Mouse (Mus musculus): Measurements from ENCODE around the gene Krt86. TPM values are rescaled to one million over a fixed set of nuclear protein-coding genes. Genes with fewer than 3 reads are reported as not detected.

The Krt86 gene
- polyA plus RNA-seq (2015; fragmentation: Nextera tagmentation; extraction: Ambion mirVana): 0.17 TPM in 1 of 2 replicates, not detected in the other

GRCm38 (mm10) chr15:101472952-101473528 lies at the start of gene Krt86:
Gene Krt86, plus strand, starts transcription at chr15:101473478.
- Histone ChIP-seq H3K36me3 (replicated peaks) (no peaks in the 10 kb centered on the region), H3K4me3 (no peak within 1 kb of the TSS), H3K9ac (no peak within 1 kb of the TSS), H3K27me3 (replicated peaks) (no peaks in the 10 kb centered on the region), H3K4me1 (no peaks in the 10 kb centered on the region), H3K27ac (no peak within 1 kb of the TSS), H3K9me3 (no peaks in the 10 kb centered on the region), H3K4me2 (no peak within 1 kb of the TSS)
- WGBS: 42% methylated on average over 10 of the region's 10 CpGs
- ATAC-seq (replicated peaks): no peak

DNA sequence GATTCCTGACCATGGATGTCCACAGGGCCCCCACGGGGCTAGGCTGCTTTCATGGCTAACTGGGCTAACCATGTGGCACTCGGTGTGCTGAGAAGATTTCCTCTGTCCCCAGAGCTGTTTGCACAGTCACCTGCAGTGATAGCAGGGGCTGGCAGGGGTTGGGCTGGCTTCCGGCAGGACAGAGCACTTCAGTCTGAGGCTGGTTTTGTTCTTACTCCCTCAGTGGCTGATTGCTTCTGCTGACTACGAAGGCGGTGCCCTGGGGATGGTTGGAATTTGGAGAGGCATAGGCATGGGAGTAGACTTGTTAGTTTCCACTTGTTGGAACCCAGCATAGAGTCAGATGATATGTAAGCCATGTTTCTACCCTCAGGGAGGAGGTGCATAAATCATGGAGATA lies 48.4 kb upstream of the Krt86 start:
- H3K36me3 ChIP-seq (replicated peaks): no peaks in the 10 kb centered on the region
- no peak overlapping the region for H3K4me3 ChIP-seq
- no peak overlapping the region for H3K27ac ChIP-seq
- H3K27me3 ChIP-seq (replicated peaks): no peaks in the 10 kb centered on the region
- no peaks in the 10 kb centered on the region for H3K9me3 ChIP-seq
- no peaks in the 10 kb centered on the region for H3K4me1 ChIP-seq
- no peak overlapping the region for H3K9ac ChIP-seq
- ATAC-seq (replicated peaks): no peak
- H3K4me2 ChIP-seq: no peak overlapping the region
- WGBS: 30% methylated on average over 5 of the region's 5 CpGs

DNA sequence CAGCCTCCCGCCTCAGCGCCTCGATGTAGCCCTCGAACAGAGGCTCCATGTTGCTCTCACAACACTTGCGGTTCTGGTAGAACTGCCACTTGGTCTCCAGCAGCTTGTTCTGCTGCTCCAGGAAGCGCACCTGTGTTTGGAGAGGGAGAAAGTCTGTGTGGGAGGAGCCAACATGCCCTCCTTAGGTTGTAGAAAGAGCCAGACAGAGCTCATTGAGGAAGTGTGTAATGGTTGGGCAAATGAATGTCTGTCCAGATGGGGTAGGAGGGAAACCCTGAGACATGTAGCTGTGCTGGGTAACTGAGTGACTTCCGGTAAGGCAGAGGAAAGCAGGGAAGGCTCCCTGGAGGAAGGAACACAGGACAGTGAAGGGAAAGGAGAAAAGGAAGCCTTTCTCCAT lies 36.7 kb upstream of the Krt86 start:
- WGBS: 88% methylated on average over 7 of the region's 7 CpGs

DNA sequence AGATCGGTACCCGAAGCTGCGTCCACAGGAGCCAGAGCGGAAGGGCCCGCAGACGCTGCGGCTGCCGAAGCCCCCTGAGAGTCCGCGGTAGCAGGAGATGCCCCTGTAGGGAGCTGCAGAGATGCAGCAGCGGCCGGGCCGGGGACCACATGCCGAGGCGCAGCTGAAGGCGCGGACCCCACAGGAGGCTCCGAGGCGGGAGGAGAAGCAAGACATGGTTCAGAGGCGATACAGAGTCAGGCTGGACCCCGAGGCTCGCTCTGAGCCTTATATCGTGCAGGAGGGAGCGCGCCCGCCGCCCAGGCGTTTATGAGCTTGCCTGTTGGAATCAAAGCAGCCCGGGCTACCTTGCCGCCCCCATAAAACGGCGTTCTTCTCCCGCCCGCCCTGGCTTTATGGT lies 34.7 kb upstream of the Krt86 start, which contains the start of gene Krt87:
Gene Krt87 (minus strand): TSS at position 250 of the 400 bp plus-strand sequence.
- 1% methylated on average over 34 of the region's 34 CpGs for WGBS
- peak within 1 kb of the TSS; percentile 42 for H3K4me3 ChIP-seq
- no peak within 1 kb of the TSS for H3K27ac ChIP-seq
- H3K27me3 ChIP-seq (replicated peaks): peaks cover 25% of the 10 kb centered on the region
- H3K9ac ChIP-seq: peak within 1 kb of the TSS; percentile 46
- ATAC-seq (replicated peaks): no peak
- H3K4me2 ChIP-seq: peak within 1 kb of the TSS; percentile 87
- peaks cover 10% of the 10 kb centered on the region; the same call in 1 of the 2 replicates for H3K4me1 ChIP-seq
- no peaks in the 10 kb centered on the region for H3K9me3 ChIP-seq
- H3K36me3 ChIP-seq (replicated peaks): no peaks in the 10 kb centered on the region

More for the DNA sequence above, 36.7 kb upstream of the Krt86 start:
- Histone ChIP-seq H3K4me3 (no peak overlapping the region), H3K4me1 (peaks cover 10% of the 10 kb centered on the region; the same call in 1 of the 2 replicates), H3K9me3 (no peaks in the 10 kb centered on the region), H3K27ac (no peak overlapping the region), H3K4me2 (no peak overlapping the region), H3K36me3 (replicated peaks) (no peaks in the 10 kb centered on the region), H3K9ac (no peak overlapping the region), H3K27me3 (replicated peaks) (peaks cover 25% of the 10 kb centered on the region)
- ATAC-seq (replicated peaks): no peak

DNA sequence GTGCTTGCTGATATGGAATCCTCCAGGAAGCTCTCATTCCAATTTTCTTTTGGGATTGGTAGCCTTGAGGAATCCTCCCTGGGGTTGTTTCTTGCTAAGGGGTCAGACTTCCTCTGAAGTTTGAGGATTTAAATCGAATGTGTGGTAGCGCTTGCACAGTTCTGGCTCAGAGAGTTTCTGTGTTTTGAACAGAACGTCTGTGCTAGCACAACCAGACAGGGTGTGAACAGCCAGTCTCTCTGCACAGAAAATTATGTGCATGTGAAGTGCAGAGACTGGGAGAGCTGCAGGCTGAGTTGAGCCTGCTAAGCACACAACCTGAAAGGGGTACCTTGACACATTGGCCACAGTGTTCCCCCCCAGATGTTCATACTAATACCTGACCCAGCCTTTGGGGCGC lies 32.4 kb upstream of the Krt86 start:
- peaks cover 25% of the 10 kb centered on the region for H3K27me3 ChIP-seq (replicated peaks)
- 80% methylated on average over 4 of the region's 4 CpGs for WGBS
- ATAC-seq (replicated peaks): no peak
- no peaks in the 10 kb centered on the region for H3K36me3 ChIP-seq (replicated peaks)
- H3K4me2 ChIP-seq: no peak overlapping the region
- H3K27ac ChIP-seq: no peak overlapping the region
- no peak overlapping the region for H3K9ac ChIP-seq
- H3K4me3 ChIP-seq: no peak overlapping the region
- H3K4me1 ChIP-seq: peaks cover 10% of the 10 kb centered on the region; the same call in 1 of the 2 replicates
- H3K9me3 ChIP-seq: no peaks in the 10 kb centered on the region

- WGBS: 75% methylated on average over 11 of the region's 11 CpGs
- ATAC-seq (replicated peaks): no peak
- no peaks in the 10 kb centered on the region for H3K4me1 ChIP-seq
- no peak overlapping the region for H3K4me2 ChIP-seq
- no peaks in the 10 kb centered on the region for H3K27me3 ChIP-seq (replicated peaks)
- no peaks in the 10 kb centered on the region for H3K9me3 ChIP-seq
- H3K27ac ChIP-seq: no peak overlapping the region
- H3K36me3 ChIP-seq (replicated peaks): no peaks in the 10 kb centered on the region
- no peak overlapping the region for H3K4me3 ChIP-seq
- no peak overlapping the region for H3K9ac ChIP-seq
Observed at GRCm38 (mm10) chr15:101446572-101446971, 26.7 kb upstream of the Krt86 start.

- H3K9me3 ChIP-seq: no peaks in the 10 kb centered on the region
- no peaks in the 10 kb centered on the region for H3K27me3 ChIP-seq (replicated peaks)
- H3K4me1 ChIP-seq: no peaks in the 10 kb centered on the region
- no peak within 1 kb of the TSS for H3K9ac ChIP-seq
- H3K4me2 ChIP-seq: no peak within 1 kb of the TSS
- no peaks in the 10 kb centered on the region for H3K36me3 ChIP-seq (replicated peaks)
- no peak within 1 kb of the TSS for H3K4me3 ChIP-seq
- WGBS: 84% methylated on average over 2 of the region's 2 CpGs
- no peak for ATAC-seq (replicated peaks)
- no peak within 1 kb of the TSS for H3K27ac ChIP-seq
Observed at GRCm38 (mm10) chr15:101447444-101447843, 25.8 kb upstream of the Krt86 start, which contains the start of gene Krt88. Gene Krt88, plus strand, starts transcription at chr15:101447744.

- H3K4me1 ChIP-seq: peaks cover 2% of the 10 kb centered on the region
- no peak overlapping the region for H3K27ac ChIP-seq
- no peaks in the 10 kb centered on the region for H3K36me3 ChIP-seq (replicated peaks)
- peak overlapping the region; percentile 9; the same call in 1 of the 2 replicates for H3K4me2 ChIP-seq
- no peak for ATAC-seq (replicated peaks)
- H3K4me3 ChIP-seq: no peak overlapping the region
- no peaks in the 10 kb centered on the region for H3K27me3 ChIP-seq (replicated peaks)
- H3K9ac ChIP-seq: no peak overlapping the region
- WGBS: 7% methylated on average over 13 of the region's 13 CpGs
- H3K9me3 ChIP-seq: no peaks in the 10 kb centered on the region
Observed at GRCm38 (mm10) chr15:101453093-101453736, 20.1 kb upstream of the Krt86 start.

GRCm38 (mm10) chr15:101454774-101455173 lies 18.5 kb upstream of the Krt86 start:
- Histone ChIP-seq H3K4me2 (no peak overlapping the region), H3K9me3 (no peaks in the 10 kb centered on the region), H3K36me3 (replicated peaks) (no peaks in the 10 kb centered on the region), H3K27ac (no peak overlapping the region), H3K27me3 (replicated peaks) (no peaks in the 10 kb centered on the region), H3K9ac (no peak overlapping the region), H3K4me3 (no peak overlapping the region), H3K4me1 (peaks cover 5% of the 10 kb centered on the region)
- ATAC-seq (replicated peaks): no peak
- WGBS: 91% methylated on average over 8 of the region's 8 CpGs

DNA sequence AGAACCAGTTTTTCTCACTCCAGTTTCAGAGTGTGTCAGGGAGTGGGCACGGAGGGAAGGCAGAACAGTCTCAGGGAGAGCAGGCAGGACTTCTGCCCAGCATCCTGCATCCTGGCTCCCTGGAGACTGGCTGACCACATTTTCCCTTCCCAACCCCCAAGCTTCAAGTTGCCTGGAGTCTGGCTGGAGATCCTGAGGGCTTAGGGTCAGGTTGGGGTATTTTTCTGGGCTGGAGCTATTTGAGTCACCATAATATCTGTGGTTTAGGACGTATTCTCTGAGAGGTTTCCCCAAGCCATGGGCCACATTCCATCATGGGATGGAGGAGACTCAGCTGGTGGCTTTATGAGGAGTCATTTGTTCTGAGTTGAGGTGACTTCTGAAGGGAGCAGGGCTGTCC lies 18.0 kb upstream of the Krt86 start:
- Histone ChIP-seq H3K36me3 (replicated peaks) (no peaks in the 10 kb centered on the region), H3K9ac (no peak overlapping the region), H3K4me2 (no peak overlapping the region), H3K4me1 (peaks cover 5% of the 10 kb centered on the region), H3K9me3 (no peaks in the 10 kb centered on the region), H3K4me3 (no peak overlapping the region), H3K27me3 (replicated peaks) (no peaks in the 10 kb centered on the region), H3K27ac (no peak overlapping the region)
- WGBS: 93% methylated on average over 2 of the region's 2 CpGs
- no peak for ATAC-seq (replicated peaks)

GRCm38 (mm10) chr15:101455891-101456290 lies 17.4 kb upstream of the Krt86 start:
- Histone ChIP-seq H3K27me3 (replicated peaks) (no peaks in the 10 kb centered on the region), H3K9ac (no peak overlapping the region), H3K4me3 (no peak overlapping the region), H3K9me3 (no peaks in the 10 kb centered on the region), H3K4me1 (peaks cover 5% of the 10 kb centered on the region), H3K27ac (no peak overlapping the region), H3K4me2 (no peak overlapping the region), H3K36me3 (replicated peaks) (no peaks in the 10 kb centered on the region)
- 90% methylated on average over 6 of the region's 6 CpGs for WGBS
- ATAC-seq (replicated peaks): no peak

- Histone ChIP-seq H3K4me3 (no peak overlapping the region), H3K9me3 (no peaks in the 10 kb centered on the region), H3K9ac (no peak overlapping the region), H3K4me1 (peaks cover 5% of the 10 kb centered on the region), H3K27ac (0 out of 2 replicates have a peak overlapping the region, but pooled peaks have one; percentile 34), H3K4me2 (no peak overlapping the region), H3K27me3 (replicated peaks) (no peaks in the 10 kb centered on the region), H3K36me3 (replicated peaks) (no peaks in the 10 kb centered on the region)
- no peak for ATAC-seq (replicated peaks)
- WGBS: 35% methylated on average over 16 of the region's 16 CpGs
Observed at GRCm38 (mm10) chr15:101458361-101458930, 14.8 kb upstream of the Krt86 start.

Data from midbrain, embryonic 15.5 days (tissue).